Mouse (Mus musculus) adrenal gland, postnatal 36 days (tissue): ENCODE measurements at regions not wholly inside any gene's neighbourhood (a gene's known extent, or its start where the extent isn't known, plus 50 kb on each side); places are given as distances from the start of the nearest gene placed in this dataset.

Source experiments
- DNase-seq, 2 experiments: peaks; one replicate each; pipeline ENCODE4 v3.0.0; 2021; ENCODE audit warnings: mixed read lengths in 1 of 2

- peak; percentile 72 to 75 for DNase-seq
These were observed 63.7 kb upstream of the Ctla4 start for GRCm38 (mm10) chr1:60823006-60823665.

GRCm38 (mm10) chr1:60824218-60825125 lies 62.3 kb upstream of the Ctla4 start:
- DNase-seq: no peak

GRCm38 (mm10) chr1:60825256-60826186 lies 61.3 kb upstream of the Ctla4 start:
- peak; percentile 24 to 27 for DNase-seq

- DNase-seq: no peak
These were observed 59.8 kb upstream of the Ctla4 start for GRCm38 (mm10) chr1:60826981-60827380.

GRCm38 (mm10) chr1:60828152-60828551 lies 58.6 kb upstream of the Ctla4 start:
- no peak for DNase-seq

- no peak for DNase-seq
These were observed 57.0 kb upstream of the Ctla4 start for GRCm38 (mm10) chr1:60829849-60830248.

- DNase-seq: no peak
These were observed 53.1 kb upstream of the Ctla4 start for GRCm38 (mm10) chr1:60833668-60834067.
